ENCODE assay signal across 8 mouse cellular contexts in genomic region chr1:52800340-52800740, GRCm38 (mm10). TPM values are rescaled to one million over a fixed set of nuclear protein-coding genes. Genes with fewer than 3 reads are reported as not detected.
DNase-seq lines count a peak whose midpoint lies in the region; ATAC-seq and TF ChIP-seq lines count a peak whose summit lies in the region.

No protein-coding gene starts in this region.

- no peak overlapping the region for H3K4me3 ChIP-seq in layer of hippocampus, adult 2 months
- no peak overlapping the region for H3K4me3 ChIP-seq in heart, embryonic 14.5 days (ENCODE audit: control insufficient read depth in 1 of 2, insufficient read depth in 1 of 2, low read depth in 1 of 2, low read length in 2 of 2)
- H3K4me3 ChIP-seq in midbrain, postnatal 0 days (ENCODE audit: low read depth, low read length), result no peak overlapping the region

- peak; percentile 24 to 37 for DNase-seq in layer of hippocampus, adult 2 months (ENCODE audit: low spot score in 2 of 2)
- DNase-seq in layer of hippocampus, postnatal 10 days (ENCODE audit: low spot score in 2 of 2), result no peak
- DNase-seq in thymus, postnatal 10 days (ENCODE audit: low spot score in 2 of 2), result peak; percentile 37 to 49
- no peak for DNase-seq in ovary, postnatal 36 days (ENCODE audit: low spot score)
- DNase-seq in cerebellum, adult 11-12 months, result no peak
- no peak for DNase-seq in midbrain, postnatal 0 days (ENCODE audit: low spot score)

- H3K9me3 ChIP-seq in heart, embryonic 14.5 days (ENCODE audit: control insufficient read depth, low read length), result no peaks in the 10 kb centered on the region
- no peaks in the 10 kb centered on the region for H3K9me3 ChIP-seq in midbrain, postnatal 0 days (ENCODE audit: low read length)

- H3K4me2 ChIP-seq in heart, embryonic 14.5 days (ENCODE audit: low read length), result peak overlapping the region; percentile 51; the same call in 1 of the 2 replicates
- H3K4me2 ChIP-seq in midbrain, postnatal 0 days (ENCODE audit: low read depth, low read length, poor library complexity, severe bottlenecking), result no peak overlapping the region

- H3K9ac ChIP-seq in heart, embryonic 14.5 days (ENCODE audit: low read length), result no peak overlapping the region
- H3K9ac ChIP-seq in midbrain, postnatal 0 days (replicated peaks; ENCODE audit: low read length, poor library complexity, severe bottlenecking), result no peak overlapping the region

- no peak for ATAC-seq in heart, embryonic 14.5 days (ENCODE audit: insufficient number of reproducible peaks, insufficient read depth, low FRiP score, low read depth)
- ATAC-seq in megakaryocyte, adult 5-6 weeks (ENCODE audit: poor library complexity, severe bottlenecking), result peak; percentile 75
- no peak for ATAC-seq in midbrain, postnatal 0 days (ENCODE audit: low FRiP score)

- peaks cover 16 to 32% of the 10 kb centered on the region in 2 experiments for H3K4me1 ChIP-seq in heart, embryonic 14.5 days (ENCODE audit: control insufficient read depth in 2 of 2, insufficient read depth in 2 of 2, low read length in 2 of 2)
- H3K4me1 ChIP-seq in midbrain, postnatal 0 days (ENCODE audit: insufficient read depth, low read length), result no peaks in the 10 kb centered on the region

- TF ChIP-seq CTCF in layer of hippocampus, adult 2 months (conservative IDR thresholded peaks at IDR 0.05), result no peak
- TF ChIP-seq CTCF in midbrain, postnatal 0 days (IDR thresholded peaks at IDR 0.05), result no peak

- peak overlapping the region; percentile 77 for H3K27ac ChIP-seq in layer of hippocampus, adult 2 months
- H3K27ac ChIP-seq in heart, embryonic 14.5 days (replicated peaks in 1 of 2; ENCODE audit: control insufficient read depth in 1 of 2, insufficient read depth in 1 of 2, low read depth in 2 of 2, low read length in 2 of 2), result no peak overlapping the region
- no peak overlapping the region for H3K27ac ChIP-seq in midbrain, postnatal 0 days (ENCODE audit: low read depth, low read length)

- peaks cover 10% of the 10 kb centered on the region; the same call in 1 of the 2 replicates for H3K36me3 ChIP-seq in heart, embryonic 14.5 days (ENCODE audit: control insufficient read depth, insufficient read depth, low read length)
- 0 out of 2 replicates have a peak, but pooled peaks cover 2% of the 10 kb centered on the region for H3K36me3 ChIP-seq in midbrain, postnatal 0 days (ENCODE audit: insufficient read depth, low read length)

- no peaks in the 10 kb centered on the region for H3K27me3 ChIP-seq in heart, embryonic 14.5 days (ENCODE audit: control insufficient read depth, insufficient read depth, low read length)
- no peaks in the 10 kb centered on the region for H3K27me3 ChIP-seq in midbrain, postnatal 0 days (ENCODE audit: insufficient read depth, low read length)

- whole genome bisulfite sequencing in heart, embryonic 14.5 days, result 42% methylated on average over 3 of the region's 3 CpGs
- WGBS in midbrain, postnatal 0 days, result 77% methylated on average over 3 of the region's 3 CpGs

RNA-seq across cellular contexts. Expression of gene Inpp1, which starts 17.1 kb away (rescaled TPM):
- total RNA-seq in layer of hippocampus, adult 2 months (2021), result 10 to 100 TPM; 37.9 to 39.0 TPM
- 10 to 100 TPM; 43.9 to 46.0 TPM for total RNA-seq in layer of hippocampus, postnatal 10 days (2021)
- polyA plus RNA-seq in heart, embryonic 14.5 days (2014; fragmentation: Nextera tagmentation; extraction: Ambion mirVana), result 13.7 and 14.4 TPM in 2 replicates
- 6.6 and 12.5 TPM in 2 replicates for total RNA-seq in megakaryocyte, adult 5-6 weeks (2015)
- 10.1 and 13.4 TPM in 2 replicates for total RNA-seq in megakaryocyte, adult 5-6 weeks (2017)
- 43.0 and 49.8 TPM in 2 replicates for total RNA-seq in midbrain, postnatal 0 days (2014; rRNA removed)
- polyA plus RNA-seq in midbrain, postnatal 0 days (2015; fragmentation: Nextera tagmentation; extraction: Ambion mirVana), result 45.8 and 46.8 TPM in 2 replicates

RNA-seq across cellular contexts. Expression of gene Hibch, which starts 44.4 kb away (rescaled TPM):
- 10 to 100 TPM; 17.4 to 18.0 TPM for total RNA-seq in layer of hippocampus, adult 2 months (2021)
- total RNA-seq in layer of hippocampus, postnatal 10 days (2021), result 10 to 100 TPM; 14.4 to 18.2 TPM
- 31.9 and 33.0 TPM in 2 replicates for polyA plus RNA-seq in heart, embryonic 14.5 days (2014; fragmentation: Nextera tagmentation; extraction: Ambion mirVana)
- total RNA-seq in megakaryocyte, adult 5-6 weeks (2015), result 21.7 and 22.8 TPM in 2 replicates
- total RNA-seq in megakaryocyte, adult 5-6 weeks (2017), result 61.8 and 87.1 TPM in 2 replicates
- 13.5 and 23.1 TPM in 2 replicates for total RNA-seq in midbrain, postnatal 0 days (2014; rRNA removed)
- polyA plus RNA-seq in midbrain, postnatal 0 days (2015; fragmentation: Nextera tagmentation; extraction: Ambion mirVana), result 20.2 and 20.9 TPM in 2 replicates

Comparison
In these comparisons a context has a peak if more than half of its experiments do, and no peak if none do; other contexts are left out.
1. DNase-seq: peak in layer of hippocampus, adult 2 months (2 of 2) and thymus, postnatal 10 days (2 of 2); none in layer of hippocampus, postnatal 10 days (0 of 2), ovary, postnatal 36 days (single experiment), cerebellum, adult 11-12 months (single experiment) and midbrain, postnatal 0 days (single experiment).